Mouse (Mus musculus): ENCODE data around the gene Ptprg. TPM values are rescaled to one million over a fixed set of nuclear protein-coding genes. Genes with fewer than 3 reads are reported as not detected.

The Ptprg gene
- total and polyA plus RNA-seq, 2 experiments from 2014 or later: 28.5 to 88.7 TPM

DNA sequence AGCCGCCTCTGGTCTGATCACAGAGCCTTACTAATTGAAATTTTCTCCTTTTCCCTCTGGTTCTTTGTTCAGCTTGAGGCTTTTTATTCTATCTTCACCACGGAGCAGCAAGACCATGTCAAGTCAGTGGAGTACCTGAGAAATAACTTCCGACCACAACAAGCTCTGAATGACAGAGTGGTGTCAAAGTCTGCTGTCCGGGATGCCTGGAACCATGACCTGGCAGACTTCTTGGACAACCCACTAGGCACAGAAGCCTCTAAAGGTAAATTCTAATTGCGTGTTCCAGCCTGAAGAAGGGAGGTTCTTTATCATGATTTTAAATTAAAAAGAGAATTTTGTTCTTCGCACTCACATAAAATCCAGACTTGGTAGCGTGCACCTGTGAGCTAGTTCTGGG lies 568.6 kb downstream of the Ptprg start:
- H3K27ac ChIP-seq (ENCODE audit: low read depth, low read length): no peak overlapping the region
- TF ChIP-seq CTCF (IDR thresholded peaks at IDR 0.05; ENCODE audit: low read depth): no peak
- H3K27me3 ChIP-seq (ENCODE audit: insufficient read depth, low read length): no peaks in the 10 kb centered on the region
- H3K4me2 ChIP-seq (ENCODE audit: low read depth): no peak overlapping the region
- ATAC-seq: no peak
- no peaks in the 10 kb centered on the region for H3K36me3 ChIP-seq (ENCODE audit: insufficient read depth)
- DNase-seq: no peak
- H3K9me3 ChIP-seq (ENCODE audit: low read length): no peaks in the 10 kb centered on the region
- WGBS: 92% methylated on average over 7 of the region's 7 CpGs
- no peaks in the 10 kb centered on the region for H3K4me1 ChIP-seq (ENCODE audit: insufficient read depth)
- H3K4me3 ChIP-seq (ENCODE audit: low read depth, low read length): no peak overlapping the region
- H3K9ac ChIP-seq: no peak overlapping the region

- Histone ChIP-seq H3K4me2 (ENCODE audit: low read depth) (no peak overlapping the region), H3K4me3 (ENCODE audit: low read depth, low read length) (no peak overlapping the region)
Measured at GRCm38 (mm10) chr14:12124682-12125081, 571.4 kb downstream of the Ptprg start.

GRCm38 (mm10) chr14:12127951-12128350 lies 574.6 kb downstream of the Ptprg start:
- no peaks in the 10 kb centered on the region for H3K4me1 ChIP-seq (ENCODE audit: insufficient read depth)
- ATAC-seq: no peak
- no peak overlapping the region for H3K4me3 ChIP-seq (ENCODE audit: low read depth, low read length)
- 60% methylated on average over 3 of the region's 3 CpGs for WGBS
- no peak overlapping the region for H3K4me2 ChIP-seq (ENCODE audit: low read depth)
- no peak for TF ChIP-seq CTCF (IDR thresholded peaks at IDR 0.05; ENCODE audit: low read depth)
- H3K27ac ChIP-seq (ENCODE audit: low read depth, low read length): no peak overlapping the region
- no peaks in the 10 kb centered on the region for H3K9me3 ChIP-seq (ENCODE audit: low read length)
- DNase-seq: no peak
- H3K27me3 ChIP-seq (ENCODE audit: insufficient read depth, low read length): no peaks in the 10 kb centered on the region
- no peak overlapping the region for H3K9ac ChIP-seq
- H3K36me3 ChIP-seq (ENCODE audit: insufficient read depth): no peaks in the 10 kb centered on the region

More at GRCm38 (mm10) chr14:12124682-12125081, 571.4 kb downstream of the Ptprg start:
- TF ChIP-seq CTCF (IDR thresholded peaks at IDR 0.05; ENCODE audit: low read depth): no peak
- Histone ChIP-seq H3K27ac (ENCODE audit: low read depth, low read length) (no peak overlapping the region), H3K27me3 (ENCODE audit: insufficient read depth, low read length) (no peaks in the 10 kb centered on the region), H3K4me1 (ENCODE audit: insufficient read depth) (no peaks in the 10 kb centered on the region), H3K36me3 (ENCODE audit: insufficient read depth) (no peaks in the 10 kb centered on the region), H3K9me3 (ENCODE audit: low read length) (no peaks in the 10 kb centered on the region), H3K9ac (no peak overlapping the region)
- DNase-seq (no peak), ATAC-seq (no peak)
- WGBS: 93% methylated on average over 3 of the region's 3 CpGs

GRCm38 (mm10) chr14:12132046-12132615 lies 578.8 kb downstream of the Ptprg start:
- Histone ChIP-seq H3K36me3 (ENCODE audit: insufficient read depth) (no peaks in the 10 kb centered on the region), H3K4me3 (ENCODE audit: low read depth, low read length) (no peak overlapping the region), H3K27me3 (ENCODE audit: insufficient read depth, low read length) (no peaks in the 10 kb centered on the region), H3K9ac (no peak overlapping the region), H3K4me2 (ENCODE audit: low read depth) (no peak overlapping the region), H3K27ac (ENCODE audit: low read depth, low read length) (no peak overlapping the region), H3K4me1 (ENCODE audit: insufficient read depth) (no peaks in the 10 kb centered on the region), H3K9me3 (ENCODE audit: low read length) (no peaks in the 10 kb centered on the region)
- 94% methylated on average over 7 of the region's 7 CpGs for WGBS
- no peak for TF ChIP-seq CTCF (IDR thresholded peaks at IDR 0.05; ENCODE audit: low read depth)
- ATAC-seq: no peak
- no peak for DNase-seq

- 76% methylated on average over 3 of the region's 3 CpGs for WGBS
- no peaks in the 10 kb centered on the region for H3K36me3 ChIP-seq (ENCODE audit: insufficient read depth)
Measured at GRCm38 (mm10) chr14:12133163-12133562, 579.8 kb downstream of the Ptprg start.

DNA sequence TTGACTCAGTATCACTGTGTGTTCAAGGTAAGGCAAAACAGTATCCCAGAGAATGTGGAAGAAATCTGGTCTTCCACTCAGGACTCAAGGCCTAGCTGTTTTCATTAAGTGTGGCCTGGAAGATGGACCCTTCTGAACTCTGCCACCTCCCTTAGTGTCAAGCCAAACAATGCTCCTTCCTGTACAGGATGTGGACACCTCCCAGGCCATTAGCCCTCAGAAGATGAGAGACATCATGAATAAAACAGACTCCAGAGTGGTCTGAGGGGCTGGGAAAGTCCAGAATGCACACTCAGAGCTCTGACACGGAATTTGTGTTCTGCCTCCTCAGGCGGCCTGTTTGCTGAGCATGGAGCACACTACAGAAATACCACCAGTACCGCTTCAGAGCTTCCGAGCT lies 581.2 kb downstream of the Ptprg start:
- H3K9ac ChIP-seq: no peak overlapping the region
- no peak overlapping the region for H3K27ac ChIP-seq (ENCODE audit: low read depth, low read length)
- no peaks in the 10 kb centered on the region for H3K9me3 ChIP-seq (ENCODE audit: low read length)
- no peak for DNase-seq
- no peaks in the 10 kb centered on the region for H3K36me3 ChIP-seq (ENCODE audit: insufficient read depth)
- H3K4me3 ChIP-seq (ENCODE audit: low read depth, low read length): no peak overlapping the region
- H3K4me1 ChIP-seq (ENCODE audit: insufficient read depth): no peaks in the 10 kb centered on the region
- WGBS: 87% methylated on average over 4 of the region's 4 CpGs
- TF ChIP-seq CTCF (IDR thresholded peaks at IDR 0.05; ENCODE audit: low read depth): no peak
- ATAC-seq: no peak
- no peaks in the 10 kb centered on the region for H3K27me3 ChIP-seq (ENCODE audit: insufficient read depth, low read length)
- no peak overlapping the region for H3K4me2 ChIP-seq (ENCODE audit: low read depth)

More at GRCm38 (mm10) chr14:12133163-12133562, 579.8 kb downstream of the Ptprg start:
- DNase-seq (no peak), ATAC-seq (no peak)
- Histone ChIP-seq H3K4me3 (ENCODE audit: low read depth, low read length) (no peak overlapping the region), H3K9ac (no peak overlapping the region), H3K4me2 (ENCODE audit: low read depth) (no peak overlapping the region), H3K4me1 (ENCODE audit: insufficient read depth) (no peaks in the 10 kb centered on the region), H3K27me3 (ENCODE audit: insufficient read depth, low read length) (no peaks in the 10 kb centered on the region), H3K9me3 (ENCODE audit: low read length) (no peaks in the 10 kb centered on the region), H3K27ac (ENCODE audit: low read depth, low read length) (no peak overlapping the region)
- no peak for TF ChIP-seq CTCF (IDR thresholded peaks at IDR 0.05; ENCODE audit: low read depth)

GRCm38 (mm10) chr14:12136536-12136935 lies 583.2 kb downstream of the Ptprg start:
- WGBS: 68% methylated on average over 4 of the region's 4 CpGs

More at GRCm38 (mm10) chr14:12136536-12136935, 583.2 kb downstream of the Ptprg start:
- Histone ChIP-seq H3K4me1 (ENCODE audit: insufficient read depth) (no peaks in the 10 kb centered on the region), H3K27me3 (ENCODE audit: insufficient read depth, low read length) (no peaks in the 10 kb centered on the region), H3K9ac (no peak overlapping the region), H3K36me3 (ENCODE audit: insufficient read depth) (no peaks in the 10 kb centered on the region), H3K9me3 (ENCODE audit: low read length) (no peaks in the 10 kb centered on the region), H3K4me2 (ENCODE audit: low read depth) (no peak overlapping the region), H3K27ac (ENCODE audit: low read depth, low read length) (no peak overlapping the region), H3K4me3 (ENCODE audit: low read depth, low read length) (no peak overlapping the region)
- TF ChIP-seq CTCF (IDR thresholded peaks at IDR 0.05; ENCODE audit: low read depth): no peak
- no peak for DNase-seq
- no peak for ATAC-seq
